Mouse (Mus musculus) adrenal gland, postnatal 14 days (tissue): Measurements from ENCODE around the gene Snx19. TPM values are rescaled to one million over a fixed set of nuclear protein-coding genes. Genes with fewer than 3 reads are reported as not detected.

ENCODE experiments used
- DNase-seq: peaks from one replicate; pipeline ENCODE4 v3.0.0; 2021; ENCODE audit warnings: mixed read lengths
- total RNA-seq: library from RNA; stranded (reverse); gene quantifications from 2 replicates; pipeline ENCODE4 v1.2.3, GENCODE M21; 2021

The Snx19 gene
- total RNA-seq, 1 experiment from 2014 or later = 25.4 TPM

DNA sequence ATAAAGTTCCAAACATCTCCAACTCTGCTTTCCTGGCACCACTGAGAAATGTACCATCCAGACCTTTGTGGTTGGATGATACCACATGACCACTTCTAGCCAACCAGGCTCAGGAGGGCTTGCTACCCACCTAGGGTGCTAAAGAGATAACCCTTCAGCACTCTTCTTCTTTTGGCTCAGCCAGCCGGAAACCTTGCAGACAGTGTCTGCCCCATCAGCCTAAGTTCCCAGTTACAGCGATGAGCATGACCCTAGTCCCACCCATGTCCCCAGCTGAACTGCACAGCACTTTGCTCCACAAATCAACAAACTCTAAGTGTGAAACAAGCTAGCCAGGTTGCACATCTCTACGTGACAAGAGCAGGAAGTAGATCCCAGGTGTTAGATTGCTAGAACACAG is 57.3 kb downstream of the Snx19 start:
- DNase-seq = no peak

DNA sequence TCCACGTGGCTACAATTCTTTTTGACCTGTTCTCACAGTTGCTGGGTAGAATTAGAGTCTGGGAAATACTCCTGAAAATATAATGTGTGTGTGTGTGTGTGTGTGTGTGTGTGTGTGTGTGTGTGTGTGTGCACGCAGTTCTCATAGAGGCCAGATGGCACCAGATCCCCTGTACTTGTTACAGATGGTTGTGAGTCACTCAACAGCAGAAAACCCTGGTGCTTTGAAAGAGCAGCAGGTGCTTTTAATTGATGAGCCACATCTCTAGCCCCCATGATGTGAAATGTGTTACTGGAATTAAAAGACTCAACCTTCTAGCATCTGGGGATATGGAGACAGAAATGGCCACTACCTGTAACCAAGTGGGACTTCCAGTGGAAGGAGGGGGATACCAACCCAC is 58.3 kb downstream of the Snx19 start:
- DNase-seq = no peak

GRCm38 (mm10) chr9:30488384-30488783 is 61.5 kb downstream of the Snx19 start:
- DNase-seq = no peak

DNA sequence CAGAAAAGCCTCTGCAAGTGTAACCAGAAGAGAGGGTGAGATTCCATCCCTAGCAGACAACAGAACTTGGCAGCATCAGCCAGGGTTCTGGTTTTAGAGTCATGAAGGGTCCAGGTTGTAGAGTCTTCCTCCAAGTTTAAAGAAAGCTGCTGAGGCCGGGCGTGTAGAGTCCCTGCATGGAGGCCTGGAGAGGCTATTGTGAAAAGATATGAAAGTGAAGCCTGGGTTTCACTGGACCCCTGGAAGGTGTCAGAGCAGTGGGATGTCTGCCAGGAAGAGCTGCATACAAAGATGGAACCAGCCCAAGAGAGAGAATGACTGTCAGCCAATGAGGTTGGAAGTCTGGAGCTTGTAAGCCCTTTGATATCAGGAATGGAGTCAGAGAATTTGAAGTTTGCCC is 67.5 kb downstream of the Snx19 start:
- no peak for DNase-seq

GRCm38 (mm10) chr9:30508966-30509365 is 82.1 kb downstream of the Snx19 start:
- no peak for DNase-seq

DNA sequence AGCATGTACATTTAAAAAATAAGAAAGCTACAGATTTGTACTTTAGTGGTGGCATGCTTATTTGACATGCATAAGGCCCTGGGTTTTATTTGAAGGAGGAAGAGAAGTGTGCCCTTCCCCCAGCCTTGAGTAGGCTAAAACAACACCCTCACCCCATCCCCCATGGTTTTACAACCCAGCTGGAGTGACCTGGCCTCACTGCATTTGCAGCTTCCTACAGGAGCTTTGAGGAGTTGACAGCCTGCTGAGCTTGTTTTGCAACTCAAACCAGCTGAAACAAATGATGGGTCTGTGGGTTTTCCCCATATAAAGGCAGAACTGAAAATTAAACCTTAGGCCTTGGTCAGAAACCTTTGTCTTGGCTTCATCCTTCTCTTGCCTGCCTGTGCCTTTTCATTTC is 89.0 kb downstream of the Snx19 start:
- DNase-seq = no peak
